Mouse (Mus musculus): ENCODE measurements around the gene Man2a1.

Gene Man2a1

DNA sequence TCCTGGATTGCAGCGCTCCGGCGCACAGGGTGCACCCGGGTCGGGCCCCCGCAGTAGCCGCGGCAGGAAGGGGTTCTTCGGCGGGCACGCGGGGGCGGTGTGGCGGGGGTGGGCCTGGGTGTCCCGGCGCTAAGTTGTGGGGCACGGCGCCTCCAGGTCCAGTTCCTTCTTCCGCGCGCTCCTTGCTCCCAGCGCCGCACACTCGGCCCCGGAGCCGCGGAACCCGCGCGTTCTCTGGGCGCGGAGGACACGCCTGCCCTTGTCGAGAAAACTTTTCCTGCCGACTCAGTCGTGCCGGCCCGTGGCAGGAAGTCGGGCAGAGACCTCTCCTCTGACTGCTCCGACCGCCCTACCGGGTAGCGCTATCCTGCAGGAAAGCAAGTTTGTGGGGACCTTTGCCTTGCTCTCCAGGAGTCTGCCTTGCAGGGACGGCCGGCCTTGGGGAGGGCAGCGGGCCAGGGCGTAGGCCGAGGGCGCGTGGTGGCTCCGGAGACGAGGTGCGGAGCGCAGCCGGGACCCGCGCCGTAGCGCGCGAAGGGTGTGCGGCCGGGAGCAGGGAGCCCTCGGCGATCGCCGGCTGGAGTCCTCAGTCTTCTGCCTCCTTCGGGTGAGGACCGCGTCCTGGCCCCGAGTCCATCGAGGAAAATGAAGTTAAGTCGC, 685 bp downstream of the Man2a1 start:
- in situ Hi-C loops (cut with MboI; ENCODE audit: unreplicated experiment in 2 of 2), result loop anchor here (5.0 to 25.0 kb wide), 3 partner anchors 271 to 1239 kb away; no protein-coding TSS in a partner anchor

DNA sequence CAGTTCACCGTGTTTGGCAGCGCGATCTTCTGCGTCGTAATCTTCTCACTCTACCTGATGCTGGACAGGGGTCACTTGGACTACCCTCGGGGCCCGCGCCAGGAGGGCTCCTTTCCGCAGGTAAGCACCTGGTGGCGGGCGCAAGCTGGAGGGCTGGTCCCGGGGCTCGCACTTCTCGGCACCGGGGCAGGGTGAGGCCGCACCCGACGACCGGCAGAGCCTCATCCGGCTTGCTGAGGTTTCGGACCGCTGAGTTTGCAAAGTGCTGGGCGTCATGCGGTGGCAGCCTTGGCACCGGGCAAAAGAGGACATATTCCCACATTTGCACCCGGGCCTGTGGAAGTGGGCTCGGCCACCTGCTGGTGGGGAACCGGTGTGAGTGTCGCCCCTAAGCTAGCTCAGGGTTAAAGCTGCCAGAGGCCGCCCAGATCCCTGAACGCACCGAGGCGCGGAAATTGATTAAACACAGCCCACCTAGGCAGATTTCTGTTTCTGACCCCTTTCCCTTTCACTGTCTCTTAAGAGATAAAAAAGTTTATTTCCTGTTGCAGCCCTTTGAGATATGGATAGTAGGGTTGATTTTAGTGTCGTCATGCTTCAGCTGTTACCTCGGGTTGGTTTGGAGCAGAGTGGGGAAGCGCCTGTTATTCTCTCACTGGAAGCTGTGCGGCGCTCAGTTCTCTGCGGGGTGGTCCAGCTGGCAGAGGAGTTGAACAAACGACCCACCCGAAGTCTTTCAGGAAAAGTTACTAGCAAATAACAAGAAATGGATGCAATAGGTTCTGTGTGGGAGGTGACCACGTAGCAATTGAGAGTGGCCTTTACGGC, 1.4 kb downstream of the Man2a1 start:
- in situ Hi-C loops (cut with MboI; ENCODE audit: unreplicated experiment in 2 of 2), result loop anchor here (5.0 to 25.0 kb wide), 3 partner anchors 270 to 1240 kb away; no protein-coding TSS in a partner anchor

- in situ Hi-C loops (cut with MboI; ENCODE audit: unreplicated experiment in 2 of 2), result loop anchor here (5.0 to 25.0 kb wide), 3 partner anchors 269 to 1241 kb away; no protein-coding TSS in a partner anchor
Measured at GRCm38 (mm10) chr17:64603134-64603533, 2.6 kb downstream of the Man2a1 start.

GRCm38 (mm10) chr17:64603534-64603933, 3.0 kb downstream of the Man2a1 start:
- in situ Hi-C loops (cut with MboI; ENCODE audit: unreplicated experiment in 2 of 2), result loop anchor here (5.0 to 25.0 kb wide), 3 partner anchors 269 to 1241 kb away; no protein-coding TSS in a partner anchor

GRCm38 (mm10) chr17:64604163-64604562, 3.6 kb downstream of the Man2a1 start:
- in situ Hi-C loops (cut with MboI; ENCODE audit: unreplicated experiment in 2 of 2), result loop anchor here (5.0 to 25.0 kb wide), 3 partner anchors 268 to 1242 kb away; no protein-coding TSS in a partner anchor

DNA sequence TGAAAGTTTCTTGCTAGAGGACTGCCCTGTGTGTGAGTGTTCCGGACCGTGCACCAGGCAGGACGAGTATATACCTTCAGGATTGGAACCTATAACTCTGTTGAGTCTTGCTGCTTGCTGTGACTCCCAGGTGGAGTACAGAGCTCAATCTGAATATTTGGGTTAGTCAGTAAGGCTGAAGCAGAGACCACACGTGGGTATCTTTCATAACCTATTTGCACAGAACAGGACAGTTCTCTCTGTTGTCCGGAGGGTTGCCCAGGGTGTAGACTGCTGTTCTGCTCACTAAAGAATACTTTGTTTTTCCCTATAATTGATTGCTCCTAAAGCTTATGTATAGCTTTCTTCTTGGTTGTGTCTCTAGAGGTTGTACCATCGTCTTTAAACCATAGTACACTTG, 7.7 kb downstream of the Man2a1 start:
- in situ Hi-C loops (cut with MboI; ENCODE audit: unreplicated experiment in 2 of 2), result loop anchor here in 1 of 2 experiments (5.0 to 25.0 kb wide), 3 partner anchors 144 to 1246 kb away; no protein-coding TSS in a partner anchor

- in situ Hi-C loops (cut with MboI; ENCODE audit: unreplicated experiment in 2 of 2), result loop anchor here in 1 of 2 experiments (5.0 to 25.0 kb wide), 3 partner anchors 143 to 1247 kb away; no protein-coding TSS in a partner anchor
Measured at GRCm38 (mm10) chr17:64608923-64609598, 8.5 kb downstream of the Man2a1 start.

DNA sequence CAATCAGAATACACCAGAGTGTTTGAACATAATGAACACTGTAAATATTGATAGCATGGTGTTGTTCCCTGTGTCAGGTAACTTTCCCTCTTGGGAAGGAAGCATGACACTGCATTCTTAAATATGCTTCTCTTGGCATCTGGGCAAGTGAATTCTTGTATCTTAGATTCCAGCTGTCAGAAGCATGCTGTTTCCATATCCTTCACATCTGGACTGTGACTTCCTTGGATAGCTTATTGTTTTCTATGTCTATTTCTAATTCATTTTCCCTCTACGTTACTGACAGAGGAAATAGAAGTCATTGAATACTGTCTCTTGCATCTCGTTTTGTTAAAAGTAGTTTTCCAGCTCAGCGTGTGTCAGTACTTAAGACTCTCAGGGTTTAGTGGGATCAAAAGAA, 9.2 kb downstream of the Man2a1 start:
- in situ Hi-C loops (cut with MboI; ENCODE audit: unreplicated experiment in 2 of 2), result loop anchor here (5.0 to 25.0 kb wide), 5 partner anchors 63 to 1247 kb away; no protein-coding TSS in a partner anchor

GRCm38 (mm10) chr17:64611426-64611825, 10.9 kb downstream of the Man2a1 start:
- in situ Hi-C loops (cut with MboI; ENCODE audit: unreplicated experiment in 2 of 2), result loop anchor here (5.0 to 25.0 kb wide), 4 partner anchors 61 to 1249 kb away; no protein-coding TSS in a partner anchor

- in situ Hi-C loops (cut with MboI; ENCODE audit: unreplicated experiment in 2 of 2), result loop anchor here (5.0 to 25.0 kb wide), 4 partner anchors 60 to 1250 kb away; no protein-coding TSS in a partner anchor
Measured at GRCm38 (mm10) chr17:64612135-64612885, 11.8 kb downstream of the Man2a1 start.

- in situ Hi-C loops (cut with MboI; ENCODE audit: unreplicated experiment in 2 of 2), result loop anchor here (5.0 to 25.0 kb wide), 4 partner anchors 59 to 1251 kb away; no protein-coding TSS in a partner anchor
Measured at GRCm38 (mm10) chr17:64612930-64613329, 12.4 kb downstream of the Man2a1 start.

DNA sequence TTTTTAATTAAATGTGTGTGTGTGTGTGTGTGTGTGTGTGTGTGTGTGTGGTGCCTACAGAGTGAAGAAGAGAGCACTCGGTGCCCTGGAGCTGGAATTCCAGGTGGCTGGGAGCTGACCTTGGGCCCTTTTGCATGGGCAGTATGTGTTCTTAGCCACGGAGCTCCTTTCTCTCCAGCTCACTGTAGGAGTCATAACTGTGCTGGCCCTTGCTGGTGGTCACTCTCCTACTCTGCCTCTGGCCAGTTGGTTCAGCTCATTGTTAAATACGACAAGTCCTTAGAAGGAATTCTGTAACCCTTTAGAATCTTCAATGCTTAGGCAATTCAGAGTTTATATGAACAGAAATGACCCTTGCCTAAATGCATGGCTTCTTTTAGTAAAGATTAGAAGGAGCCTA, 12.8 kb downstream of the Man2a1 start:
- in situ Hi-C loops (cut with MboI; ENCODE audit: unreplicated experiment in 2 of 2), result loop anchor here (5.0 to 25.0 kb wide), 4 partner anchors 59 to 1251 kb away; no protein-coding TSS in a partner anchor

DNA sequence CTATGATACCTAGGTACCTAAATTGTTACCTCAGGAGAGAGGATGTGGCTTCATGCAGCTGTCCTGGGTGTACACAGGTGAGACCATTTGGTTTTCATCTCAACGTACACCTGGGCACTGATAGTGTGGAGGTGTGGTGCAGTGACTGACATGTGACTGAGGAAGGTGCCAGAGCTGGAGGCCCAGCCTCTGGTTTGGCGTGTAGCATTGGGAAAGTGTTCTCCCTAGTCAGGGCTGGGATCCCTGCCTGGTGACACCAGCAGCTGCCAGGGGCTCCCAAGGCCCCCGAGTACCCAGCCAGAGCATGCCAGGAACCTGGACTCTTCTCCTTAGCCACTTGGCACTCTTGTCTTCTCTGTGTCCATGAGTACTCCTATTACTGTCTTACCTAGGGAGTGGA, 14.3 kb downstream of the Man2a1 start:
- in situ Hi-C loops (cut with MboI; ENCODE audit: unreplicated experiment in 2 of 2), result loop anchor here (5.0 to 25.0 kb wide), 4 partner anchors 57 to 1253 kb away; no protein-coding TSS in a partner anchor

DNA sequence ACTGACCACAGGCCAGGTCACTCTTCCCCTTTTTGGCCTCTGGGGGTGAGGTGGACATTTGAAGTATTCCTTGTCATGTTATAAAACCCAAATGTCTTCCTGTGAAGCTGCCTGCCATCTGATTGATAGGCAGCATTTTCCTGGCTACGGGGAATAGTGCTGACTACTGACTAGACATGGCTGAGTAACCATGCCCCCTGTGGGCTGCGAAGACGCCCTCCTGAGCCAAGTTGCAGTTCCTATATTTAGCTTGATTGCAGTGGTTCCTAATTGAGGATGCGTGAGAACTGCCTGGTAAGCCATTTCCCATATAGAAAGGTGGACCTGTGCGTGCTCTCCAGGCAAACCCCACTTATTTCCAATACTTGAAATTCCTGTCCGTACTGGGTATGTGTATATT, 14.9 kb downstream of the Man2a1 start:
- in situ Hi-C loops (cut with MboI; ENCODE audit: unreplicated experiment in 2 of 2), result loop anchor here (10.0 to 25.0 kb wide), 3 partner anchors 119 to 1253 kb away; no protein-coding TSS in a partner anchor

- in situ Hi-C loops (cut with MboI; ENCODE audit: unreplicated experiment in 2 of 2), result loop anchor here (10.0 to 25.0 kb wide), 3 partner anchors 119 to 1254 kb away; no protein-coding TSS in a partner anchor
Measured at GRCm38 (mm10) chr17:64616259-64616658, 15.7 kb downstream of the Man2a1 start.

GRCm38 (mm10) chr17:64617838-64618237, 17.3 kb downstream of the Man2a1 start:
- in situ Hi-C loops (cut with MboI; ENCODE audit: unreplicated experiment in 2 of 2), result loop anchor here (10.0 to 25.0 kb wide), 3 partner anchors 117 to 1256 kb away; no protein-coding TSS in a partner anchor

DNA sequence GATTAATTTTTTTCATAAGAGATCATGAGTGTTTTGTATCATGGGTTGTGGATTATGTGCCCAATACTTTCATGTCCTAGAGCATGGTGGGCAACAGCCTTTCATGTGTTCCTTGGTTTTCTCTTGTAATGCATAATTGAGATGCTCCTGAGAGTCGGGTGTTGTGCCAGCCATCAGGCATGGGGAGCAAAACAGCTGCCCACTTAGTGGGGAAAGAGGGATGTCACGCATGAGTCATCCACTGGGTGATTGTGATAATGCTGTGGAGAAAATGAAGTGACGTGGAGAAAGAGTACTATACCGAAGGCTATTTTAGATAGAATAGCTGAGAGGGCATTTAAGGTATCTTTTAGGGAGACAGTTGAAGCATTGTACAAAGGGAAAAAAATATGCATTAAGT, 18.5 kb downstream of the Man2a1 start:
- in situ Hi-C loops (cut with MboI; ENCODE audit: unreplicated experiment in 2 of 2), result loop anchor here (10.0 to 25.0 kb wide), 3 partner anchors 116 to 1257 kb away; no protein-coding TSS in a partner anchor

DNA sequence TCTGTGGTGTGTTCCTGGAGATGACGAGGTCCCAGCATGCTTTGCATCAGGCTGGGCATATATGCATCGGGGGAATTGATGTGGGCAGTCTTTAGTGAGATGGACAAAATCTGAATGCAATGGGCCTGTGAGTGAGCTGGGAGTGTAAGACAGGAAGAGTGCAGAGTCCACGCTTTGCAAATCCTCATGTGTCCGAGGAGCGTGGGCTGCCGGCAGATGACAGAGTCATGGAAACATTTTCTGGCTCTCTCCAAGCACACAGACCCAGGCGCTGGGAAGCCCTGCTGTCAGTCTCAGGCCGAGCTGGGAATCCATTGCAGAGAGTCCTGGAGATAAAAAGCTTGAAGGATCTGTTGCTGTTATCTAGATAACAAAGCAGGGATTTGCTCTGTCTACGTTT, 19.6 kb downstream of the Man2a1 start:
- in situ Hi-C loops (cut with MboI; ENCODE audit: unreplicated experiment in 2 of 2), result loop anchor here in 1 of 2 experiments (5.0 to 25.0 kb wide), 3 partner anchors 52 to 1258 kb away; no protein-coding TSS in a partner anchor

- in situ Hi-C loops (cut with MboI; ENCODE audit: unreplicated experiment in 2 of 2), result loop anchor here in 1 of 2 experiments (5.0 to 25.0 kb wide), 3 partner anchors 52 to 1258 kb away; no protein-coding TSS in a partner anchor
Measured at GRCm38 (mm10) chr17:64620627-64621026, 20.1 kb downstream of the Man2a1 start.

Data from v-Abl transformed pro-B cells (cell line).